Mouse (Mus musculus) forebrain, embryonic 11.5 days (tissue): ENCODE results near the gene Fkbp15. TPM values are rescaled to one million over a fixed set of nuclear protein-coding genes. Genes with fewer than 3 reads are reported as not detected.

Source experiments
- ATAC-seq: fragments of 200-750 bp; cut with Nextera tagmentation; replicated peaks from 2 replicates; pipeline ENCODE4 v1.8.0; 2017; ENCODE audit warnings: moderate TSS enrichment; ENCODE audit not compliant: low FRiP score
- DNase-seq: peaks from one replicate; pipeline ENCODE4 v3.0.0-alpha.2; 2017; ENCODE audit warnings: low spot score
- H3K27ac ChIP-seq: fragments of 300-500 bp; sonication (generic); 2 replicates; pipeline ENCODE4 v1.5.1; 2014; ENCODE audit warnings: low read depth, low read length
- H3K27me3 ChIP-seq: fragments of 300-500 bp; sonication (generic); 2 replicates; pipeline ENCODE4 v1.6.1; 2014; ENCODE audit warnings: mild to moderate bottlenecking, low read length, mixed read lengths; ENCODE audit not compliant: control insufficient read depth, insufficient read depth
- H3K36me3 ChIP-seq: fragments of 300-500 bp; sonication (generic); 2 replicates; pipeline ENCODE4 v1.6.1; 2014; ENCODE audit warnings: mild to moderate bottlenecking, low read length, moderate library complexity, mixed read lengths; ENCODE audit not compliant: control insufficient read depth, insufficient read depth
- H3K4me1 ChIP-seq: fragments of 300-500 bp; sonication (generic); replicated peaks from 2 replicates; pipeline ENCODE4 v1.6.1; 2014; ENCODE audit warnings: low read length, mixed read lengths; ENCODE audit not compliant: control insufficient read depth, insufficient read depth
- H3K4me2 ChIP-seq: fragments of 300-500 bp; sonication (generic); 2 replicates; pipeline ENCODE4 v1.6.1; 2014; ENCODE audit warnings: low read depth, mild to moderate bottlenecking, low read length, moderate library complexity, mixed read lengths; ENCODE audit not compliant: severe bottlenecking
- H3K4me3 ChIP-seq: fragments of 300-500 bp; sonication (generic); 2 replicates; pipeline ENCODE4 v1.5.1; 2014; ENCODE audit warnings: low read depth, low read length
- H3K9ac ChIP-seq: fragments of 300-500 bp; sonication (generic); 2 replicates; pipeline ENCODE4 v1.6.1; 2014; ENCODE audit warnings: low read length
- H3K9me3 ChIP-seq: fragments of 300-500 bp; sonication (generic); 2 replicates; pipeline ENCODE4 v1.6.1; 2016; ENCODE audit warnings: low read length, mixed read lengths; ENCODE audit not compliant: control insufficient read depth
- WGBS: fragments of 180-500 bp; shearing (Covaris S2); extraction: QIAGEN DNeasy Blood & Tissue Kit; methylation state at CpG from one replicate; pipeline ENCODE4 v1.1.7; 2014; 5-methylcytosine and 5-hydroxymethylcytosine counted together
- polyA plus RNA-seq: library from polyadenylated mRNA; unstranded; fragments of >200 nt; fragmentation: Nextera tagmentation; extraction: Ambion mirVana; gene quantifications from 2 replicates; pipeline ENCODE4 v1.2.1, GENCODE M21; 2014

Fkbp15 gene
- polyA plus RNA-seq, result 18.5 and 23.4 TPM in 2 replicates

DNA sequence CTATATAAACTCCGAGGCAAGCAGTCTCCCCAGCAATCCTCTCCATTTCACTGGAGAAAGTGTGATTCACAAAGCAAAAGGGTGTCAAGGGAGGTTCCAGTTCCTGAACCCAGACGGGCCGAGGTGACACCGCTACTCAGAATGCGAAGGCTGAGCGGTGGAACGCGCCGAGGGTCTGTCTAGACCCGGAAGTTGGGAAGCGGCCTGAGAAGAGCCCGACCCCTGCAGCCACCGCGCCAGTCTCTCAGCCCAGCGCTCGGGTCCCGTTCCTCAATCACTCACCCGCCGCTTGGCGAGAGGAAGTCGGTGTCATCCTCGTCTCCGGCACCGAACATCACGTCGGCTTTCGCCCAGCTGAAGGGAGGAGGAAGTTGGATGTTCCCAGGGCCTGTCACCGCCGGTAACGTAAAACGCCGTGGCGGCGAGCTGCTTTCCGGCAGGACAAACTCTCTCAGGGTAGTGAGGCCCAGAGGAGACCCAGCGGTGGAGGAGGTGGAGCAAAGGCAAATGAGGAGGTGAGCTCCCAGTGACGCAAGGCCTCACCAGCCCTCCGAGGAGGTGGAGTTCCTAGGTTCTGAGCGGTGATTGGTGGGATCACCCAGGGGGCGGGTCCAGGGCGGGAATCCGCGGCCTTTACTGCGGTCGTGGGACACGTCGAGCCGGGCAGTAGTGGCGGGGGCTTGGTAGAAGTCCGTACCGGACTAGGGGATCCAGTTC is at the start of gene Fkbp15, which contains the start of gene Slc31a1:
TSS of gene Fkbp15 (minus strand) at position 461 of the 717 bp plus-strand sequence.
TSS of gene Slc31a1 (plus strand) at position 640 of the 717 bp plus-strand sequence.
- H3K27ac ChIP-seq, result peak within 1 kb of the TSS; percentile 41; the same call in 1 of the 2 replicates
- peak; percentile 100 for ATAC-seq
- 0 out of 2 replicates have a peak, but pooled peaks cover 2% of the 10 kb centered on the region for H3K4me1 ChIP-seq
- no peaks in the 10 kb centered on the region for H3K9me3 ChIP-seq
- peak within 1 kb of the TSS; percentile 60 for H3K4me2 ChIP-seq
- WGBS, result under 1% methylated on average over 51 of the region's 51 CpGs
- no peaks in the 10 kb centered on the region for H3K27me3 ChIP-seq
- H3K4me3 ChIP-seq, result peak within 1 kb of the TSS; percentile 70
- no peaks in the 10 kb centered on the region for H3K36me3 ChIP-seq
- peak; percentile 99 for DNase-seq
- peak within 1 kb of the TSS; percentile 69 for H3K9ac ChIP-seq

DNA sequence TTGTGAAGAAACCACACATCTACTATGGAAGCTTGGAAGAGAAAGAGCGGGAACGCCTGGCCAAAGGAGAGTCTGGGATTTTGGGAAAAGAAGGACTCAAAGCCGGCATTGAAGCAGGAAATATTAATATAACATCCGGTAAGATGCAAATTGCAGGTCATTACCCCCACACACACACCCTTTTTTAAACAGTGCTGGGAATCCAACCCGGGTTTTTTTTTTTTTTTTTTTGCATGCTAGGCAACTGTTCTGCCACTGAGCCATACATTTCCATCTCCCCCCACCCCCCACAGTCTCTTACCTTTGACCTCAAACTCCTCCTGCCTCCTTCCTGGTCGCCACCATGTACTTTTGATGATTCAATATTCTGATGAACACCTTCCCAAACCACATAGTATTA is 49.3 kb upstream of the Fkbp15 start:
- Histone ChIP-seq H3K36me3 (peaks cover 4% of the 10 kb centered on the region; the same call in 1 of the 2 replicates), H3K4me2 (peak overlapping the region; percentile 74), H3K9ac (peak overlapping the region; percentile 88), H3K27ac (no peak overlapping the region), H3K4me3 (peak overlapping the region; percentile 75), H3K4me1 (peaks cover 5% of the 10 kb centered on the region), H3K27me3 (no peaks in the 10 kb centered on the region), H3K9me3 (no peaks in the 10 kb centered on the region)
- WGBS, result 50% methylated on average over 6 of the region's 6 CpGs
- ATAC-seq (no peak), DNase-seq (no peak)

DNA sequence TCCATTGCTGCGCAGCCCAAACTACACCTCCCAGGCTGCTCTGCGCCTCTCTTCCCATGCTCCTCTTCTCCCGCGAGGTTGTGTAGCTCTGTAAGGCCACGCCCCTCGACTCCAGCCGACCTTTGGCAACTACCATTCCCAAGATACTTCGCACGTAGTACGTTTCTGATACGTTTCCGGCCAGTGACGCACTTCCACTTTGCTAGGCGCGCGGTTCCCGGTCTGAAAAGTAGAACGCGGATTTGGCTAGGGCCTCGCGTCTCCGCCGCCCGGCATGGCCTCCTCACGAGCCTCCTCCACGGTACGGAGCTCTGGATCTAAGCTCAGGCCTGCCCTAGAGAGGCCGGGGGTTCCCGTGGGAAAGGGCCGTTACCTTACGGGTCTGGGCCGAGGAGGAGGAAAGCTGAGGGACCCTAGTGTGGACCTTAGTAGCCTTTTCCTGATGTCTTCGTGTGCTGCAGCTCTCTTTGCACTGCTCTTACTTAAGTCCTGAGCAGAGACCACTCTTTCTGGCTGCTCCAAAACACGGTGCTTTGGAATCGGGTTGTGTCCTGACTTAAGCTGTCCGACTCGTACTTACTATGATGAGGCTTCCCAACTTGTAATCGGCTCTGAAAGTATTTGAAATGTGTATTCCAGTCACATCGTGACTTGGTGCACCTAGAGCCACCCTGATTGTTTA is 48.4 kb upstream of the Fkbp15 start, which contains the start of the genes Cdc26 and Prpf4:
TSS of gene Cdc26 (minus strand) at position 42 of the 682 bp plus-strand sequence.
TSS of gene Prpf4 (plus strand) at position 197 of the 682 bp plus-strand sequence.
- peak within 1 kb of the TSS; percentile 88 for H3K9ac ChIP-seq
- no peaks in the 10 kb centered on the region for H3K27me3 ChIP-seq
- peak; percentile 97 for DNase-seq
- H3K4me1 ChIP-seq, result peaks cover 5% of the 10 kb centered on the region
- H3K9me3 ChIP-seq, result no peaks in the 10 kb centered on the region
- peak within 1 kb of the TSS; percentile 55 for H3K27ac ChIP-seq
- peak; percentile 99 for ATAC-seq
- H3K4me3 ChIP-seq, result peak within 1 kb of the TSS; percentile 75
- WGBS, result under 1% methylated on average over 39 of the region's 39 CpGs
- peaks cover 4% of the 10 kb centered on the region; the same call in 1 of the 2 replicates for H3K36me3 ChIP-seq
- H3K4me2 ChIP-seq, result peak within 1 kb of the TSS; percentile 74

DNA sequence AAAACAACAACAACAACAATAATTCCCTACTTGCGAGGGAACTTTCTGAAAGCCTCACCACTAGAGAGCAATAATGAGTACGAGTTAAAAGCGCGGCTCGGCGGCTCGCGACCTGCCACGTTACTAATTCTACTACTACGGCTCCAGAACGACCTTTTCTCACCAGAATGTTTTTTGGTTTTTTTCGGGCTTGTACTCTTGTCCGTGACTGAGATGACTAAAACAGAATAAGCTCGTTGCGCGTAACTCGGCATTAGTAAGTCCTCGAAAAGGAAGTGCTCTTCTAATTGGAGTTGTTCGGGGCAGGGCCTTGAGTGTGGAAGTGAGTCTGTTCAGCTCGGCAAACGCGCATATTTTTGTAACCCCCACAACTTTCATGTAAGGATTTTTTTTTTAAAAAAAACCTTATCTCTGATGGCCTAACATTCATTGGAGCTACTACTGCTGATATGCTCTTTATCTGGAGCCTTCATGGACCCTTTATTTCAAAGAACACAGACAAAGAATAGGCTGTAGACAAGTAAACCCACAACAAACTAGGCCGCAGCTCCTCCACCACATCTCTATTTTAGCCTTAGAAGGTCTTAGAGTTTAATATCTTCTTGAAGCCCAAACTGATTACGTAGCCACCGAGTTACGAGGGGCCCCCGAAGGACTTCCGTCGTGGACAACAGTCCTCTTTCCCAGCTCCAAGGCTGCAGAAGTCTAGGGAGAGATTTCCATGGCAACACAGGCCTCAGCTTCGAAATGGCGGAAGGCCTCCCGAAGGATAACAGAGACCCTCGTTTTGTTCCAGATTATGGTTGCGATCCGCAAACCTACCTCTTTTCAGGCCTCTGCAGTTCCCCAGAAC is 47.6 kb upstream of the Fkbp15 start:
- peak; percentile 70 for DNase-seq
- no peaks in the 10 kb centered on the region for H3K9me3 ChIP-seq
- peaks cover 4% of the 10 kb centered on the region; the same call in 1 of the 2 replicates for H3K36me3 ChIP-seq
- peak; percentile 62 for ATAC-seq
- peak overlapping the region; percentile 75 for H3K4me3 ChIP-seq
- H3K4me2 ChIP-seq, result peak overlapping the region; percentile 48
- H3K27ac ChIP-seq, result peak overlapping the region; percentile 46
- WGBS, result under 1% methylated on average over 35 of the region's 35 CpGs
- H3K4me1 ChIP-seq, result peaks cover 5% of the 10 kb centered on the region
- H3K9ac ChIP-seq, result peak overlapping the region; percentile 88
- no peaks in the 10 kb centered on the region for H3K27me3 ChIP-seq

DNA sequence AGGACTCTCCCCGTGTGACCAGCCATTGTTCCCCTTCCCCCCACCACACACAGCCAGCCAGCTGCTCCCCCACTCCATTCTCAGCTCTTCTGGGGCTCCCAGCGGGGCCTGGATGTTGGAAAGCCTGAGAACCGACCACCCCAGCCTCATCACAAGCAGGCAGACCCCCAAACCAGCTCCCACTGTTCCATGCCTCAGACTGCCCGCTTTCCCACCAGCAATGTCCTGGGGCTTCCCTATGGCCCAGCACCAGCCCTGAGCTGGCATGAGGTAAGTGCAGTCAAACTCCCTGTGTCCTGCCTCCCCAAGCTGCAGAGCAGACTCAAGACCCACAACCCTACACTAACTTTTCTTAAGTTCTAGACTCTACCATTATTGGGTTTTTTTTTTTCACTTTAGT is 45.8 kb upstream of the Fkbp15 start:
- no peaks in the 10 kb centered on the region for H3K9me3 ChIP-seq
- H3K27ac ChIP-seq, result no peak overlapping the region
- no peak overlapping the region for H3K9ac ChIP-seq
- 89% methylated on average over 4 of the region's 4 CpGs for WGBS
- H3K36me3 ChIP-seq, result no peaks in the 10 kb centered on the region; the same call in 1 of the 2 replicates
- peaks cover 5% of the 10 kb centered on the region for H3K4me1 ChIP-seq
- no peak for ATAC-seq
- H3K4me2 ChIP-seq, result no peak overlapping the region
- H3K4me3 ChIP-seq, result no peak overlapping the region
- no peaks in the 10 kb centered on the region for H3K27me3 ChIP-seq
- no peak for DNase-seq

DNA sequence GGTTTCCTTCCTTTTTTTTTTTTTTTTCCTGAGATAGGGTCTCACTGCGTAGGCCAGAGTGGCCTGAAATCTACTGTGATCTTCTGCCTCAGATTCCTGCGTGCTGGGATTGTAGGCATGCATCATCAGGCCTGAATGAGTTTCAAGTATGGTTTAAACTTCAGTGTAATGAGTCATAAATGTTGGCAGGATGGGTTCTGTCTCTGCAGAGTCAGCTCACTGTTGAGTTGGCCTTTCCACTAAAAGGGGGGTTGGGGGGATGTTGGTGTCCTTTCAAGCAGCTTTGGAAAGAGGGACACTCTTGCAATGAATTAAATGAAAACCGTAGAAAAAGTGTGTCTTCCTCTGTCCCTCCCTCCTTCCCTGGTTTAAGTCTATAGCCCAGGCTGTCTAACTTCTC is 38.6 kb upstream of the Fkbp15 start:
- Histone ChIP-seq H3K4me1 (no peaks in the 10 kb centered on the region), H3K27ac (no peak overlapping the region), H3K9me3 (no peaks in the 10 kb centered on the region), H3K9ac (no peak overlapping the region), H3K4me2 (no peak overlapping the region), H3K27me3 (no peaks in the 10 kb centered on the region), H3K4me3 (no peak overlapping the region), H3K36me3 (peaks cover 12% of the 10 kb centered on the region; the same call in 1 of the 2 replicates)
- 96% methylated on average over 3 of the region's 3 CpGs for WGBS
- DNase-seq (no peak), ATAC-seq (no peak)

DNA sequence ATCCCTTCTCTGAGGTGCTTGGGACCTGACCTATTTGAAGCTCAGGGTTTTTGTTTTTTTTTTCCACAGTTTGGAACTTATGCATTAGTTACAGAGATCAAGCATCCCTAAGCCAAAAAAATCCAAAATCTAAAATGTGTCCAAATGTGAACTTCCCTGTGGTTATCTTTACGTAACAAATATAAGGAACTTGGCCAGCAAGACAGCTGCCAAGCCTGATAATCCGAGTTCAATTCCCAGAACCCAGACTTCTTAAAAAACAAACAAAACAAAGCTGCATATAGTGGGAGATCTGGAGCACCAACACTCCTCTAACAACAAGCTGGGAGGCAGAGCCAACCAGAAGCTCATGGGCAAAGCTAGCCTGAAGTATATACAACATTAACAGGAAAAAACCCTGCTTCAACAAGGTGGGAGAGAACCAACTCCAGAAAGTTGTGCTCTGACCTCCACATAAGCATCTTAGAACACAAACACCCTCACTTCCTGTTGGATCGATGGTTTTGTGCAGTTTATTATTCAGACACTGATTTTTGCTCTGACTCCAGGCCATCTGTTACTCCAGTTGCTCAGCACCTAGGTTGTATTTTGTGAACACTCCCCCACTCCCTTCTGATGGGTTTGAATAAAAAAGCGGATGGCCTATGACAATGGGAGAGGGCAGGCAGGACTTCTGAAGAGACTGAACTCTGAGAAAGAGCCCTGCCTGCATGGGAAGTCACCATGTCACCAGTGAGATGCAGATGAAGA is 37.4 kb upstream of the Fkbp15 start:
- no peak overlapping the region for H3K27ac ChIP-seq
- no peaks in the 10 kb centered on the region for H3K9me3 ChIP-seq
- DNase-seq, result no peak
- no peak overlapping the region for H3K9ac ChIP-seq
- peaks cover 12% of the 10 kb centered on the region; the same call in 1 of the 2 replicates for H3K36me3 ChIP-seq
- no peaks in the 10 kb centered on the region for H3K4me1 ChIP-seq
- H3K4me2 ChIP-seq, result no peak overlapping the region
- H3K27me3 ChIP-seq, result no peaks in the 10 kb centered on the region
- ATAC-seq, result no peak
- 89% methylated on average over 4 of the region's 4 CpGs for WGBS
- H3K4me3 ChIP-seq, result no peak overlapping the region
